Mouse (Mus musculus): ENCODE results near the gene Gpr142.

GRCm38 (mm10) chr11:114793868-114794545 is 4.7 kb upstream of the Gpr142 start:
- TF ChIP-seq CTCF (conservative IDR thresholded peaks at IDR 0.05; ENCODE audit: low read length) (no peak), POU5F1 (IDR thresholded peaks at IDR 0.05; ENCODE audit: borderline replicate concordance, low read length) (no peak), NANOG (IDR thresholded peaks at IDR 0.05; ENCODE audit: borderline replicate concordance, low read length) (no peak)

Measured in E14TG2a.4 (cell line).